Mouse (Mus musculus) stomach, postnatal 0 days (tissue): ENCODE measurements at regions not wholly inside any gene's neighbourhood (a gene's known extent, or its start where the extent isn't known, plus 50 kb on each side); places are given as distances from the start of the nearest gene placed in this dataset.

ENCODE experiments used
- ATAC-seq: fragments of 200-750 bp; cut with Nextera tagmentation; 2 replicates; pipeline ENCODE4 v1.8.0; 2017; ENCODE audit not compliant: low FRiP score, low TSS enrichment
- DNase-seq: peaks from one replicate; pipeline ENCODE4 v3.0.0-alpha.2; 2016; ENCODE audit warnings: low spot score
- H3K27ac ChIP-seq: fragments of 300-500 bp; sonication (generic); replicated peaks from 2 replicates; pipeline ENCODE4 v1.5.1; 2014; ENCODE audit warnings: mild to moderate bottlenecking, control low read depth
- H3K27me3 ChIP-seq: fragments of 300-500 bp; sonication (generic); 2 replicates; pipeline ENCODE4 v1.6.1; 2014; ENCODE audit warnings: low read length; ENCODE audit not compliant: control insufficient read depth, insufficient read depth
- H3K36me3 ChIP-seq: fragments of 300-500 bp; sonication (generic); 2 replicates; pipeline ENCODE4 v1.6.1; 2014; ENCODE audit warnings: low read length, mixed read lengths; ENCODE audit not compliant: control insufficient read depth, insufficient read depth
- H3K4me1 ChIP-seq: fragments of 300-500 bp; sonication (generic); replicated peaks from 2 replicates; pipeline ENCODE4 v1.6.1; 2014; ENCODE audit warnings: antibody characterized with exemption; ENCODE audit not compliant: control insufficient read depth, insufficient read depth
- H3K4me2 ChIP-seq: fragments of 300-500 bp; sonication (generic); replicated peaks from 2 replicates; pipeline ENCODE4 v1.6.1; 2014; ENCODE audit warnings: low read depth, mild to moderate bottlenecking, control low read depth, moderate library complexity
- H3K4me3 ChIP-seq: fragments of 300-500 bp; sonication (generic); 2 replicates; pipeline ENCODE4 v1.5.1; 2014; ENCODE audit warnings: low read depth, low read length, control low read depth
- H3K9ac ChIP-seq: fragments of 300-500 bp; sonication (generic); 2 replicates; pipeline ENCODE4 v1.6.1; 2014; ENCODE audit warnings: mild to moderate bottlenecking, low read length, control low read depth, mixed read lengths
- H3K9me3 ChIP-seq: fragments of 300-500 bp; sonication (generic); 2 replicates; pipeline ENCODE4 v1.6.1; 2016; ENCODE audit warnings: low read length; ENCODE audit not compliant: control insufficient read depth
- CTCF ChIP-seq: IDR thresholded peaks from 2 replicates; pipeline ENCODE4 v1.5.1; 2016; ENCODE audit warnings: antibody characterized with exemption, low read depth, mild to moderate bottlenecking, moderate library complexity
- EP300 ChIP-seq: optimal IDR thresholded peaks from 2 replicates; pipeline ENCODE3; 2016; ENCODE audit warnings: antibody characterized with exemption
- WGBS: fragments of 180-500 bp; shearing (Covaris S2); extraction: QIAGEN DNeasy Blood & Tissue Kit; methylation state at CpG from one replicate; pipeline ENCODE4 v1.1.7; 2014; 5-methylcytosine and 5-hydroxymethylcytosine counted together

DNA sequence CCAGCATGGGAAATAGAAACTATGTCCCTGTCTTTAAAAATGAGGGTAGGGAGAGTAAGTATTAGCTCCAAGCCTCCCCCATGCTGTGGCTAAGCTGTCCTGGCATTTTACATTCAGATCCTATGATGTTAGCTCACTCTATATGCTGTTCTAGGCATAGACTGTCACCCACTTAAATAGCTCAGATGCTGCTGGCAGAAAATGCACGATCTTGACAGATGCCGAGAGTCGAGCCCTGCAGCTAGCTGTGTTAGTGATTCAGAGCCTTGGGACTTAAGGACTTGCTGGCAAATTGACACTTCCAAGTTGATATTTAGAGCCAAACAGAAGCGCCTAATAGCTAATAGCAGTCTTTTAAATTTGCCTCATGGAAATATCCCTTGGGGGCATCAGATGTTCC lies 399.9 kb downstream of the Tmem132b start:
- Histone ChIP-seq H3K27ac (no peak overlapping the region), H3K4me2 (no peak overlapping the region), H3K4me3 (no peak overlapping the region), H3K36me3 (no peaks in the 10 kb centered on the region), H3K4me1 (no peaks in the 10 kb centered on the region), H3K27me3 (no peaks in the 10 kb centered on the region), H3K9me3 (no peaks in the 10 kb centered on the region), H3K9ac (no peak overlapping the region)
- TF ChIP-seq EP300 (no peak), CTCF (no peak)
- DNase-seq (no peak), ATAC-seq (no peak)
- 81% methylated on average over 4 of the region's 4 CpGs for WGBS

DNA sequence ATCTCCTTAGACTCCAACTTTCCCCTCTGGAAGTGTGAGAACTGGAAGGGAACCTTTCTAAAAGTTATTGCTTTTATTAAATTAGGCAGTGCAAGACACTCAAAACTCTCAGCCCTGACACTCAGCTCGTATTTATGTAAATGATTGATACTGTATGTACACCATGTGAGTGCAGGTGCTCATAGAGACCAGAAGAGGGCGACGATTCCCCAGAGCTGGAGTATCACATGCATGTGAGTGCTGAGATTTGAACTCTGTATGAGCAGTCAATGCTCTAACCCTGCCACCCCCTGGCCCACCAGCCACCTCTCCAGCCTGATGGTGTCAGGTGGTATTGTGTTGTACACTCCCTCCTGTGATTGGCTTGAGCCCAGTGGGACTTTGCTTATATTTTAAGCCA lies 407.8 kb downstream of the Tmem132b start:
- Histone ChIP-seq H3K9ac (no peak overlapping the region), H3K9me3 (no peaks in the 10 kb centered on the region), H3K27me3 (no peaks in the 10 kb centered on the region), H3K4me2 (no peak overlapping the region), H3K4me3 (no peak overlapping the region), H3K36me3 (no peaks in the 10 kb centered on the region), H3K4me1 (no peaks in the 10 kb centered on the region), H3K27ac (no peak overlapping the region)
- ATAC-seq (no peak), DNase-seq (no peak)
- WGBS, result 82% methylated on average over 3 of the region's 3 CpGs
- TF ChIP-seq EP300, result no peak
- TF ChIP-seq CTCF, result no peak

DNA sequence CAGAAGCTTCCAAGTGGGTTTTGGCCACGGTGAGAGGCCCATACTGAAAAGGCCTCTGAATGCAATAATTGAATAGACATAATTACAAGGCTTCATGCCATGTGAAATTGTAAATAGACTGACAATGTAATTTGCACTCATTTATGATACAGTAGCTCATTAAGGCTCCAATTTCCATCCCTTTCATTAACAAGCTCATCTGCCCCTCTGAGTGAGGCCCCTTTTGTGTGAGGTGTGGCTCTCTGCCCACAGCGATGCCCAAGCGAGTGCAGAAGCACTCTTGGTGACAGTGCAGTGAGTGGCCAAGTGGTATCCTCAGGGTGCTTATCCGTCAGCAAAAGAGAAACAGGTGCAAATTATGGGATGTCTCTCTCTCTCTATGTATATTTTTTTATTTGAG lies 415.2 kb downstream of the Tmem132b start:
- no peaks in the 10 kb centered on the region for H3K36me3 ChIP-seq
- H3K9me3 ChIP-seq, result no peaks in the 10 kb centered on the region
- DNase-seq, result no peak
- H3K4me1 ChIP-seq, result no peaks in the 10 kb centered on the region
- H3K27me3 ChIP-seq, result no peaks in the 10 kb centered on the region
- no peak overlapping the region for H3K27ac ChIP-seq
- TF ChIP-seq EP300 (no peak), CTCF (no peak)
- H3K4me3 ChIP-seq, result no peak overlapping the region
- no peak overlapping the region for H3K9ac ChIP-seq
- no peak for ATAC-seq
- WGBS, result 85% methylated on average over 4 of the region's 4 CpGs
- H3K4me2 ChIP-seq, result no peak overlapping the region

- Histone ChIP-seq H3K36me3 (no peaks in the 10 kb centered on the region), H3K27ac (no peak overlapping the region), H3K4me3 (no peak overlapping the region), H3K27me3 (no peaks in the 10 kb centered on the region), H3K9ac (no peak overlapping the region), H3K4me2 (no peak overlapping the region), H3K9me3 (no peaks in the 10 kb centered on the region), H3K4me1 (no peaks in the 10 kb centered on the region)
- WGBS, result 72% methylated on average over 6 of the region's 6 CpGs
- ATAC-seq (no peak), DNase-seq (no peak)
- no peak for TF ChIP-seq EP300
- TF ChIP-seq CTCF, result no peak
Observed at GRCm38 (mm10) chr5:125951641-125952040, 420.1 kb downstream of the Tmem132b start.

DNA sequence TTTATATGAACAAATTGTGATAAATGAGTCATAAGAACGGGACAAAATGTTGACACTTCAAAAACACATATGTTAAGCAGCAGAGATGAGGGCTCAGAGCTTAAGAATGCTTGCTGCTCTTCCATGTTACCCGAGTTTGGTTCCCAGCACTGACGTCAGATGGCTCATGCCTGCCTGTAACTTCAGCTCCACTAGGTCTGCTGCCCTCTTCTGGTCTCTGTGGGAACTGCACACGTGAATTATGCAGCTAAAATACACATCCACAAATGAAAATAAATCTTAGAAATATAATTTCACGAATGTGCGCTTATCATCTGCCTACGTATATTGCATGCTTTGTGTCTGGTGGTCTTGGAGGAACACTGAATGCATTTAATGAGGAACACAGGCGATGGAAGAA lies 432.5 kb downstream of the Tmem132b start:
- Histone ChIP-seq H3K9me3 (no peaks in the 10 kb centered on the region), H3K4me2 (no peak overlapping the region), H3K4me1 (no peaks in the 10 kb centered on the region), H3K4me3 (no peak overlapping the region), H3K27me3 (no peaks in the 10 kb centered on the region), H3K27ac (no peak overlapping the region), H3K9ac (no peak overlapping the region), H3K36me3 (no peaks in the 10 kb centered on the region)
- TF ChIP-seq EP300 (no peak), CTCF (peak; percentile 64)
- DNase-seq (no peak), ATAC-seq (no peak)
- 64% methylated on average over 8 of the region's 8 CpGs for WGBS

DNA sequence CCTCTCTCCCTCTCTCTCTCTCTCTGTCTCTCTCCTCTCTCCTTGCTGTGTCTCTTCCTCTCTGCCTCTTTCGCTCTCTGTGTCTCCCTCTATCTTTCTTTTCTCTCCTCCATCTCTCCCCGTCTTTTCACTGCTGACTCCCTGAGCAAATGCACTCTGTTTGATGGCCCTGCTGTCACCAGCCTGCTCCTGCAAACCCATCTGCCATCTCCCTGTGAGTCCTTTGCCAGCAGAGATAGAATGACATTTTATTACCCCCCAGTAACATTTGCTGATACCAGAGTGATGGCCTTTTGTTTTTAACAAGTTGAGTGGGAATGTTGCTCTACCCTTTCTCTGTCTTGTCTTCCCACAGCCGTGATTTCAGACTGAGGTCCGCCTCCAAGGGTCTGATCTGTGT lies 436.6 kb downstream of the Tmem132b start:
- Histone ChIP-seq H3K9me3 (no peaks in the 10 kb centered on the region), H3K4me2 (no peak overlapping the region), H3K9ac (no peak overlapping the region), H3K27ac (no peak overlapping the region), H3K4me1 (no peaks in the 10 kb centered on the region), H3K36me3 (no peaks in the 10 kb centered on the region), H3K27me3 (no peaks in the 10 kb centered on the region), H3K4me3 (no peak overlapping the region)
- TF ChIP-seq EP300, result no peak
- no peak for TF ChIP-seq CTCF
- WGBS, result 67% methylated on average over 4 of the region's 4 CpGs
- ATAC-seq (no peak), DNase-seq (no peak)
